Mouse (Mus musculus) cerebellum, adult 2 months (tissue): Measurements from ENCODE around the gene Erbb4.

Experiments
- CTCF ChIP-seq: fragments of 200-500 bp; IDR thresholded peaks from 2 replicates; pipeline ENCODE4 v1.5.1; 2011; ENCODE audit warnings: low read depth, mild to moderate bottlenecking, control low read depth, low read length, moderate library complexity, borderline replicate concordance; ENCODE audit not compliant: insufficient read depth
- POLR2A ChIP-seq: fragments of 200-500 bp; IDR thresholded peaks from 2 replicates; pipeline ENCODE4 v1.6.1; 2011; ENCODE audit warnings: low read length, control low read depth, borderline replicate concordance; ENCODE audit not compliant: insufficient read depth

GRCm38 (mm10) chr1:68305813-68306212 lies 802.0 kb downstream of the Erbb4 start:
- TF ChIP-seq CTCF: no peak
- TF ChIP-seq POLR2A: no peak
